In the genomic region with DNA sequence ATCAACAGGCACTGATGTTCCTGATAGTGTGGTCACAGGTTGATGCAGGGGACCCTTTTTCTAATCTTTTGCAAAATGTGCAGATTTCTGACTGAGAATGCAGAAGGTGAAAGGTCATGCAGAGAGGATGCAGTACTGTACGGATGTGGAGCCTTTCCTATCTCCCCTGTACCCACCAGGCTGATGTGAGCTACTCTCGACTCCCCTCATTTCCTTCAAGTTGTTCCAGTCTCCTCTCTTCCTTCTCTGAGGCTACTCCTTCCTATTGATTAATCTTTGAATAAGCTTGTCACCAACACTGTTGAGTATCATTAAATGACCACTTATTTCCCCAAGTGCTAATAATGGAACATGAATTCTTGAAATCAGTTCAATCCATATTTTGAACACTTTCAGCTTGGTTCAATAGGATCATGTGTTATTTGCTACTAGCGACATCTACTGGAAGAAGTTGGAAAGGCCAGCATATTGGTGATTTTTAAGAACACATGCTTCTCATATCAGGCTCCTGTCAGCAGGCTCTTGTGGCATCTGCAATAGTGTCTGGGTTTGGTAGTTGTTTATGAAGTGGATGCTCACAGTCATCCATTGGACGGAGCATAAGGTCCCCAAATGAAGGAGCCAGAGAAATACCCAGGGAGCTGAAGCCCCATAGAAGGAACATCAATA, we compare ENCODE assay signal across 8 mouse cellular contexts. TPM values are rescaled to one million over a fixed set of nuclear protein-coding genes. Genes with fewer than 3 reads are reported as not detected.
DNase-seq lines count a peak whose midpoint lies in the region; ATAC-seq and TF ChIP-seq lines count a peak whose summit lies in the region.
"Had no signal": no experiment of that assay in that cellular context is flagged by ENCODE, and none has a peak within 500 bp of the region (broad histone marks: within the 10 kb centered on the region; RNA-seq: fewer than 3 reads in every experiment).

No protein-coding gene starts in this region.

- ATAC-seq in neural tube, embryonic 11.5 days (ENCODE audit: insufficient read depth, low FRiP score, low TSS enrichment) = no peak
- no peak for ATAC-seq in Patski
- no peak for ATAC-seq in limb, embryonic 14.5 days (ENCODE audit: low FRiP score, low read depth)

- peak; percentile 33 for DNase-seq in neural tube, embryonic 11.5 days (ENCODE audit: low spot score)
- no peak for DNase-seq in neural tube, embryonic 10.5 days (ENCODE audit: extremely low spot score, low spot score)
- no peak for DNase-seq in Patski (ENCODE audit: low read depth, low spot score)
- DNase-seq in cerebellum, postnatal 14 days = peak; percentile 70 to 75
- peak; percentile 22 to 65 for DNase-seq in heart, postnatal 14 days
- DNase-seq in limb, embryonic 14.5 days (ENCODE audit: low spot score) = peak; percentile 64
- DNase-seq in retina, postnatal 7 days (ENCODE audit: low read depth, low spot score) = peak; percentile 43

- peaks cover 4% of the 10 kb centered on the region; the same call in 1 of the 2 replicates for H3K9me3 ChIP-seq in neural tube, embryonic 11.5 days (ENCODE audit: control insufficient read depth, low read length)
- H3K9me3 ChIP-seq in limb, embryonic 14.5 days (ENCODE audit: control insufficient read depth, low read length) = no peaks in the 10 kb centered on the region

- WGBS in neural tube, embryonic 11.5 days = 34% methylated on average over 4 of the region's 4 CpGs
- 35% methylated on average over 4 of the region's 4 CpGs for WGBS in limb, embryonic 14.5 days

- H3K9ac ChIP-seq in neural tube, embryonic 11.5 days (ENCODE audit: low read length) = no peak overlapping the region
- no peak overlapping the region for H3K9ac ChIP-seq in limb, embryonic 14.5 days (ENCODE audit: low read depth, low read length, severe bottlenecking)

- intact Hi-C loops in heart, postnatal 14 days (cut with DNase I) = loop anchor here (1.0 to 2.0 kb wide), 2 partner anchors 149 to 200 kb away; a partner anchor contains a TSS

- H3K4me3 ChIP-seq in neural tube, embryonic 11.5 days (ENCODE audit: low read depth, low read length) = no peak overlapping the region
- no peak overlapping the region for H3K4me3 ChIP-seq in limb, embryonic 14.5 days (replicated peaks; ENCODE audit: low read length)

- H3K27ac ChIP-seq in neural tube, embryonic 11.5 days (ENCODE audit: low read depth, low read length) = no peak overlapping the region
- no peak overlapping the region for H3K27ac ChIP-seq in limb, embryonic 14.5 days (replicated peaks; ENCODE audit: low read depth, low read length)

- POLR2A ChIA-PET in Patski (lab: Charles Lee) = interaction anchor here (0.5 kb wide), 1 partner anchor 200 kb away, joined by 8 read pairs; no protein-coding TSS in a partner anchor

- CTCF ChIA-PET in Patski (lab: Charles Lee) = interaction anchor here (0.7 to 3.6 kb wide), 21 partner anchors 8 to 433 kb away, joined by 3 to 19 read pairs (median 3); no protein-coding TSS in a partner anchor

- H3K27me3 ChIP-seq in neural tube, embryonic 11.5 days (ENCODE audit: control insufficient read depth, insufficient read depth, low read length) = no peaks in the 10 kb centered on the region
- H3K27me3 ChIP-seq in Patski = no peaks in the 10 kb centered on the region
- H3K27me3 ChIP-seq in limb, embryonic 14.5 days (ENCODE audit: control insufficient read depth, insufficient read depth, low read length) = no peaks in the 10 kb centered on the region

- TF ChIP-seq CTCF in Patski (IDR thresholded peaks at IDR 0.05) = peak; percentile 65

- no peaks in the 10 kb centered on the region for H3K4me1 ChIP-seq in neural tube, embryonic 11.5 days (ENCODE audit: control insufficient read depth, insufficient read depth, low read length)
- 0 out of 2 replicates have a peak, but pooled peaks cover 4% of the 10 kb centered on the region for H3K4me1 ChIP-seq in limb, embryonic 14.5 days (ENCODE audit: control insufficient read depth, insufficient read depth, low read length)

- in situ Hi-C loops in Patski (cut with MboI; ENCODE audit: low pct_unique_long_range_greater_than_20kb) = loop anchor here (5.0 to 25.0 kb wide), 2 partner anchors 195 to 425 kb away; no protein-coding TSS in a partner anchor

- no peak overlapping the region for H3K4me2 ChIP-seq in neural tube, embryonic 11.5 days (ENCODE audit: low read depth)
- H3K4me2 ChIP-seq in limb, embryonic 14.5 days (replicated peaks; ENCODE audit: low read depth, low read length, severe bottlenecking) = no peak overlapping the region

- TF ChIP-seq POLR2A in limb, embryonic 14.5 days (IDR thresholded peaks at IDR 0.05; ENCODE audit: borderline replicate concordance, extremely low read depth, insufficient read depth, insufficient read length) = no peak

- H3K36me3 ChIP-seq in neural tube, embryonic 11.5 days (ENCODE audit: control insufficient read depth, insufficient read depth, low read length) = no peaks in the 10 kb centered on the region
- no peaks in the 10 kb centered on the region for H3K36me3 ChIP-seq in limb, embryonic 14.5 days (ENCODE audit: control insufficient read depth, insufficient read depth, low read length)

RNA-seq across cellular contexts. Expression of a gene that starts 12.7 kb away (rescaled TPM):
- polyA plus RNA-seq in neural tube, embryonic 11.5 days (2014; fragmentation: Nextera tagmentation; extraction: Ambion mirVana) = not detected in 2 replicates
- not detected for polyA plus RNA-seq in Patski (2021)
- not detected for total RNA-seq in heart, postnatal 14 days (2021)
- not detected in 2 replicates for polyA plus RNA-seq in limb, embryonic 14.5 days (2012; rRNA removed)
- not detected in 2 replicates for polyA plus RNA-seq in limb, embryonic 14.5 days (2014; fragmentation: Nextera tagmentation; extraction: Ambion mirVana)
- polyA plus RNA-seq: large intestine, adult 2 months had no signal

RNA-seq across cellular contexts. Expression of a gene that starts 27.6 kb away (rescaled TPM):
- not detected in 2 replicates for polyA plus RNA-seq in neural tube, embryonic 11.5 days (2014; fragmentation: Nextera tagmentation; extraction: Ambion mirVana)
- not detected for polyA plus RNA-seq in Patski (2021)
- total RNA-seq in heart, postnatal 14 days (2021) = not detected
- not detected in 2 replicates for polyA plus RNA-seq in limb, embryonic 14.5 days (2012; rRNA removed)
- polyA plus RNA-seq in limb, embryonic 14.5 days (2014; fragmentation: Nextera tagmentation; extraction: Ambion mirVana) = not detected in 2 replicates
- polyA plus RNA-seq: large intestine, adult 2 months had no signal

RNA-seq across cellular contexts. Expression of a gene that starts 31.9 kb away (rescaled TPM):
- not detected in 2 replicates for polyA plus RNA-seq in neural tube, embryonic 11.5 days (2014; fragmentation: Nextera tagmentation; extraction: Ambion mirVana)
- polyA plus RNA-seq in Patski (2021) = not detected
- not detected for total RNA-seq in heart, postnatal 14 days (2021)
- polyA plus RNA-seq in limb, embryonic 14.5 days (2012; rRNA removed) = 0.14 TPM in 1 of 2 replicates, not detected in the other
- not detected in 2 replicates for polyA plus RNA-seq in limb, embryonic 14.5 days (2014; fragmentation: Nextera tagmentation; extraction: Ambion mirVana)
- polyA plus RNA-seq: large intestine, adult 2 months had no signal

RNA-seq across cellular contexts. Expression of a gene that starts 44.5 kb away (rescaled TPM):
- polyA plus RNA-seq in neural tube, embryonic 11.5 days (2014; fragmentation: Nextera tagmentation; extraction: Ambion mirVana) = not detected in 2 replicates
- polyA plus RNA-seq in Patski (2021) = not detected
- total RNA-seq in heart, postnatal 14 days (2021) = not detected
- 0.08 TPM in 1 of 2 replicates, not detected in the other for polyA plus RNA-seq in limb, embryonic 14.5 days (2012; rRNA removed)
- 0.33 TPM in 1 of 2 replicates, not detected in the other for polyA plus RNA-seq in limb, embryonic 14.5 days (2014; fragmentation: Nextera tagmentation; extraction: Ambion mirVana)
- polyA plus RNA-seq: large intestine, adult 2 months had no signal

RNA-seq across cellular contexts. Expression of a gene that starts 50.6 kb away (rescaled TPM):
- polyA plus RNA-seq in neural tube, embryonic 11.5 days (2014; fragmentation: Nextera tagmentation; extraction: Ambion mirVana) = 0.41 and 0.72 TPM in 2 replicates
- polyA plus RNA-seq in Patski (2021) = 0.05 TPM
- total RNA-seq in heart, postnatal 14 days (2021) = under 1 TPM; 0.51 to 0.57 TPM
- polyA plus RNA-seq in limb, embryonic 14.5 days (2012; rRNA removed) = 1.2 and 1.3 TPM in 2 replicates
- polyA plus RNA-seq in limb, embryonic 14.5 days (2014; fragmentation: Nextera tagmentation; extraction: Ambion mirVana) = 0.35 and 0.54 TPM in 2 replicates

Comparison
In these comparisons a context has a peak if more than half of its experiments do, and no peak if none do; other contexts are left out.
1. DNase-seq: peak in neural tube, embryonic 11.5 days (single experiment), cerebellum, postnatal 14 days (2 of 2), heart, postnatal 14 days (2 of 2), limb, embryonic 14.5 days (single experiment) and retina, postnatal 7 days (single experiment); none in neural tube, embryonic 10.5 days (single experiment) and Patski (single experiment).